Mouse (Mus musculus): Measurements from ENCODE around the gene Gm7980. TPM values are rescaled to one million over a fixed set of nuclear protein-coding genes. Genes with fewer than 3 reads are reported as not detected.
"Not testable (repeated sequence)": the region's sequence is repeated elsewhere in the genome, so short reads cannot be mapped to it uniquely, and the experiment has no call there.

The Gm7980 gene
- not detected in 2 replicates for polyA plus RNA-seq (2015; fragmentation: Nextera tagmentation; extraction: Ambion mirVana)

- no CpG with 5 or more reads among the region's 2 CpGs for WGBS
- not testable (repeated sequence) for H3K9ac ChIP-seq (ENCODE audit: low read length); H3K9me3 ChIP-seq (ENCODE audit: control insufficient read depth, low read length); H3K4me2 ChIP-seq (ENCODE audit: low read depth, low read length); H3K27ac ChIP-seq (ENCODE audit: low read length); H3K4me3 ChIP-seq (ENCODE audit: low read length); H3K36me3 ChIP-seq (ENCODE audit: control insufficient read depth, insufficient read depth, low read length); ATAC-seq (ENCODE audit: low read depth); H3K4me1 ChIP-seq (replicated peaks; ENCODE audit: control insufficient read depth, insufficient read depth, low read length); H3K27me3 ChIP-seq (ENCODE audit: control insufficient read depth, insufficient read depth, low read depth, low read length)
Measured at GRCm38 (mm10) chr14:41907190-41907589, at the start of gene Gm7980. Gm7980 (minus strand) TSS chr14:41907290.

GRCm38 (mm10) chr14:41943695-41944094, 36.6 kb upstream of the Gm7980 start, which contains the start of gene 1700024B05Rik:
1700024B05Rik (plus strand) TSS chr14:41943995.
- not testable (repeated sequence) for H3K36me3 ChIP-seq (ENCODE audit: control insufficient read depth, insufficient read depth, low read length); H3K9ac ChIP-seq (ENCODE audit: low read length); H3K27me3 ChIP-seq (ENCODE audit: control insufficient read depth, insufficient read depth, low read depth, low read length); H3K9me3 ChIP-seq (ENCODE audit: control insufficient read depth, low read length); H3K4me2 ChIP-seq (ENCODE audit: low read depth, low read length); H3K4me1 ChIP-seq (replicated peaks; ENCODE audit: control insufficient read depth, insufficient read depth, low read length); H3K27ac ChIP-seq (ENCODE audit: low read length); ATAC-seq (ENCODE audit: low read depth); H3K4me3 ChIP-seq (ENCODE audit: low read length)
- 71% methylated on average over 1 of the region's 2 CpGs for WGBS

- not testable (repeated sequence) for H3K9ac ChIP-seq (ENCODE audit: low read length); H3K36me3 ChIP-seq (ENCODE audit: control insufficient read depth, insufficient read depth, low read length); H3K27me3 ChIP-seq (ENCODE audit: control insufficient read depth, insufficient read depth, low read depth, low read length); H3K4me1 ChIP-seq (replicated peaks; ENCODE audit: control insufficient read depth, insufficient read depth, low read length); H3K27ac ChIP-seq (ENCODE audit: low read length); H3K4me2 ChIP-seq (ENCODE audit: low read depth, low read length); ATAC-seq (ENCODE audit: low read depth); H3K4me3 ChIP-seq (ENCODE audit: low read length); H3K9me3 ChIP-seq (ENCODE audit: control insufficient read depth, low read length)
- no CpG with 5 or more reads among the region's 1 CpGs for WGBS
Measured at GRCm38 (mm10) chr14:41924649-41925048, 17.6 kb upstream of the Gm7980 start, which contains the start of gene 1700049E17Rik1. 1700049E17Rik1 (plus strand) TSS chr14:41924949.

Other genes starting within 250 kb of the Gm7980 start
- not detected in 2 replicates for gene Gm8068, start 205.4 kb downstream of the Gm7980 start, polyA plus RNA-seq (2015; fragmentation: Nextera tagmentation; extraction: Ambion mirVana)
- gene Gm7929, start 156.7 kb downstream of the Gm7980 start, polyA plus RNA-seq (2015; fragmentation: Nextera tagmentation; extraction: Ambion mirVana) = not detected in 2 replicates
- gene Gm47189, start 134.8 kb downstream of the Gm7980 start, polyA plus RNA-seq (2015; fragmentation: Nextera tagmentation; extraction: Ambion mirVana) = not detected in 2 replicates
- gene 1700049E17Rik1, start 17.7 kb upstream of the Gm7980 start, polyA plus RNA-seq (2015; fragmentation: Nextera tagmentation; extraction: Ambion mirVana) = not detected in 2 replicates
- gene 1700024B05Rik, start 36.7 kb upstream of the Gm7980 start, polyA plus RNA-seq (2015; fragmentation: Nextera tagmentation; extraction: Ambion mirVana) = not detected in 2 replicates
- gene Gm6401, start 60.6 kb upstream of the Gm7980 start, polyA plus RNA-seq (2015; fragmentation: Nextera tagmentation; extraction: Ambion mirVana) = not detected in 2 replicates
- gene Gm3543, start 76.0 kb upstream of the Gm7980 start, polyA plus RNA-seq (2015; fragmentation: Nextera tagmentation; extraction: Ambion mirVana) = not detected in 2 replicates
- not detected in 2 replicates for gene Gm7951, start 210.1 kb upstream of the Gm7980 start, polyA plus RNA-seq (2015; fragmentation: Nextera tagmentation; extraction: Ambion mirVana)